36 mouse cellular contexts compared by ENCODE assay signal in genomic region chr16:90666271-90666986, GRCm38 (mm10).
DNase-seq lines count a peak whose midpoint lies in the region; ATAC-seq and TF ChIP-seq lines count a peak whose summit lies in the region.
"Had no signal": no experiment of that assay in that cellular context is flagged by ENCODE, and none has a peak within 500 bp of the region (broad histone marks: within the 10 kb centered on the region; RNA-seq: fewer than 3 reads in every experiment).

No protein-coding gene starts in this region.

- 0 out of 2 replicates have a peak, but pooled peaks cover 3% of the 10 kb centered on the region for H3K27me3 ChIP-seq in midbrain, embryonic 13.5 days
- H3K27me3 ChIP-seq: embryonic facial prominence, embryonic 13.5 days; limb, embryonic 15.5 days; liver, embryonic 13.5 days; megakaryocyte, embryonic 14.5 days; midbrain, embryonic 12.5 days had no signal

- intact Hi-C loops in left cerebral cortex, postnatal 10 days (cut with DNase I): no loop called here
- intact Hi-C loops in left cerebral cortex, adult 2 months (cut with DNase I): loop anchor here (1.0 to 5.0 kb wide), 2 partner anchors 44 to 94 kb away; no protein-coding TSS in a partner anchor

- WGBS in olfactory bulb, adult 2 months: 53% methylated on average over 11 of the region's 11 CpGs
- 89% methylated on average over 11 of the region's 11 CpGs for WGBS in midbrain, embryonic 13.5 days

- H3K9me3 ChIP-seq in midbrain, embryonic 13.5 days: no peaks in the 10 kb centered on the region
- H3K9me3 ChIP-seq: embryonic facial prominence, embryonic 13.5 days; limb, embryonic 15.5 days; liver, embryonic 13.5 days; midbrain, embryonic 12.5 days; neural tube, embryonic 13.5 days had no signal

- H3K9ac ChIP-seq in midbrain, embryonic 13.5 days (replicated peaks): no peak overlapping the region
- H3K9ac ChIP-seq: embryonic facial prominence, embryonic 13.5 days; heart, embryonic 13.5 days; hindbrain, embryonic 14.5 days; limb, embryonic 15.5 days; liver, embryonic 13.5 days; midbrain, embryonic 12.5 days; neural tube, embryonic 13.5 days had no signal

- peak; percentile 77 for ATAC-seq in frontal cortex, adult (ENCODE audit: low TSS enrichment)
- ATAC-seq in midbrain, embryonic 13.5 days: no peak
- ATAC-seq: activated CD4-positive, CD25-positive, alpha-beta regulatory T cell, adult 4 months; forebrain, embryonic 16.5 days; intestine, postnatal 0 days; lung, postnatal 0 days had no signal

- no peak for DNase-seq in frontal cortex, postnatal 25 days (ENCODE audit: low spot score in 2 of 2)
- DNase-seq in left cerebral cortex, adult 18-20 months (ENCODE audit: low spot score in 2 of 2): peak; percentile 28 to 45
- no peak for DNase-seq in left cerebral cortex, postnatal 10 days (ENCODE audit: extremely low spot score in 1 of 2, low spot score in 2 of 2)
- DNase-seq in left cerebral cortex, adult 2 months (ENCODE audit: extremely low spot score in 1 of 2, low spot score in 2 of 2): peak in 1 of 2 experiments; percentile 15
- no peak for DNase-seq in thymus, postnatal 25 days
- DNase-seq: adrenal gland, adult 8-10 months; cerebellum, adult 11-12 months; cerebellum, adult 9-11 months; gastrocnemius, postnatal 10 days; heart, postnatal 10 days; kidney, adult 9 months; kidney, postnatal 10 days; layer of hippocampus, adult 9-11 months; liver, embryonic 13.5 days; lung, adult 18-20 months; lung, postnatal 4 days; retina, postnatal 1 day; spleen, adult 18-20 months; thymus, adult 2 months; thymus, postnatal 4 days had no signal

- no peak for TF ChIP-seq CTCF in left cerebral cortex, adult 2 months (IDR thresholded peaks at IDR 0.05)
- no peak for TF ChIP-seq CTCF in olfactory bulb, adult 2 months (IDR thresholded peaks at IDR 0.05; ENCODE audit: insufficient read depth, low read depth, low read length)

- no peak overlapping the region for H3K4me3 ChIP-seq in left cerebral cortex, adult 2 months
- no peak overlapping the region for H3K4me3 ChIP-seq in olfactory bulb, adult 2 months (ENCODE audit: insufficient read depth, low read depth, low read length)
- no peak overlapping the region for H3K4me3 ChIP-seq in midbrain, embryonic 13.5 days (replicated peaks)
- H3K4me3 ChIP-seq: embryonic facial prominence, embryonic 13.5 days; forebrain, embryonic 10.5 days; heart, embryonic 13.5 days; limb, embryonic 10.5 days; limb, embryonic 15.5 days; liver, embryonic 13.5 days; megakaryocyte, embryonic 14.5 days; midbrain, embryonic 12.5 days; neural tube, embryonic 13.5 days had no signal

- peak overlapping the region; percentile 69 for H3K27ac ChIP-seq in left cerebral cortex, adult 2 months
- peak overlapping the region; percentile 33; the same call in 1 of the 2 replicates for H3K27ac ChIP-seq in olfactory bulb, adult 2 months (ENCODE audit: insufficient read depth, low read depth, low read length)
- no peak overlapping the region for H3K27ac ChIP-seq in midbrain, embryonic 13.5 days
- H3K27ac ChIP-seq: embryonic facial prominence, embryonic 13.5 days; forebrain, embryonic 10.5 days; heart, embryonic 13.5 days; hindbrain, embryonic 14.5 days; limb, embryonic 10.5 days; limb, embryonic 15.5 days; liver, embryonic 13.5 days; midbrain, embryonic 12.5 days; neural tube, embryonic 13.5 days had no signal

- H3K4me1 ChIP-seq in olfactory bulb, adult 2 months (ENCODE audit: control insufficient read depth, insufficient read depth, low read length): peaks cover 11% of the 10 kb centered on the region; the same call in 1 of the 2 replicates
- H3K4me1 ChIP-seq in midbrain, embryonic 13.5 days (replicated peaks): no peaks in the 10 kb centered on the region
- H3K4me1 ChIP-seq: forebrain, embryonic 10.5 days; heart, embryonic 13.5 days; limb, embryonic 10.5 days; liver, embryonic 13.5 days; megakaryocyte, embryonic 14.5 days; midbrain, embryonic 12.5 days; neural tube, embryonic 13.5 days had no signal

- no peak for TF ChIP-seq POLR2A in olfactory bulb, adult 2 months (IDR thresholded peaks at IDR 0.05; ENCODE audit: insufficient read depth, low read depth, low read length)

- no peak overlapping the region for H3K4me2 ChIP-seq in midbrain, embryonic 13.5 days (replicated peaks)
- H3K4me2 ChIP-seq: embryonic facial prominence, embryonic 13.5 days; heart, embryonic 13.5 days; hindbrain, embryonic 14.5 days; limb, embryonic 15.5 days; liver, embryonic 13.5 days; midbrain, embryonic 12.5 days; neural tube, embryonic 13.5 days had no signal

- no peaks in the 10 kb centered on the region for H3K36me3 ChIP-seq in midbrain, embryonic 13.5 days
- H3K36me3 ChIP-seq: embryonic facial prominence, embryonic 13.5 days; forebrain, embryonic 10.5 days; heart, embryonic 13.5 days; limb, embryonic 10.5 days; limb, embryonic 15.5 days; liver, embryonic 13.5 days; midbrain, embryonic 12.5 days; neural tube, embryonic 13.5 days had no signal

Comparison
In these comparisons a context has a peak if more than half of its experiments do, and no peak if none do; other contexts are left out.
1. DNase-seq: peak in left cerebral cortex, adult 18-20 months (2 of 2); none in frontal cortex, postnatal 25 days (0 of 2), left cerebral cortex, postnatal 10 days (0 of 2) and thymus, postnatal 25 days (single experiment).